Mouse (Mus musculus): ENCODE measurements at regions not wholly inside any gene's neighbourhood (a gene's known extent, or its start where the extent isn't known, plus 50 kb on each side); places are given as distances from the start of the nearest gene placed in this dataset.

DNA sequence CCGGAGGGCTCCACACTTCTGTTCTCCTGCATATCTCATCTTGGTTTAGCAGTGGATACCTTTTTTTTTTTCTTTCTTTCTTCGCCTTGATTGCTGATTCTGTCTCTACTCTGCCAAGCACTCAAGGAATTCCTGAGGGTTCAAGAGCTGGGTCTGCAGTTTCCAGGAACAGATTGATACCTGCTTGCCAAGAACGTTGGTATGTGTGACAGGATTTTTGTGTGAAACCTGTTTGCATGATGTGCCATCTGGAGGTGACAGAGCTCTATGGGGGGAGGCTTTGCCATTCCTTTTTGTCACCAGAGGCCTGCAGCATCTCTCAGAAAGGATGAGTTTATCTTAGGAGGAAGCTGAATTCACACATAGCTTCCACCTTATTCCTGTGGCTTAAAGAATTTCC, 255.6 kb upstream of the Tas2r119 start:
- Histone ChIP-seq H3K4me2 (no peak overlapping the region), H3K9ac (no peak overlapping the region), H3K36me3 (no peaks in the 10 kb centered on the region), H3K4me3 (no peak overlapping the region), H3K9me3 (peaks cover 4% of the 10 kb centered on the region), H3K27me3 (replicated peaks) (no peaks in the 10 kb centered on the region), H3K27ac (replicated peaks) (no peak overlapping the region), H3K4me1 (no peaks in the 10 kb centered on the region)
- no peak for ATAC-seq (ENCODE audit: extremely low read depth, insufficient number of reproducible peaks, low FRiP score, low TSS enrichment)
- WGBS: 43% methylated on average over 3 of the region's 3 CpGs

DNA sequence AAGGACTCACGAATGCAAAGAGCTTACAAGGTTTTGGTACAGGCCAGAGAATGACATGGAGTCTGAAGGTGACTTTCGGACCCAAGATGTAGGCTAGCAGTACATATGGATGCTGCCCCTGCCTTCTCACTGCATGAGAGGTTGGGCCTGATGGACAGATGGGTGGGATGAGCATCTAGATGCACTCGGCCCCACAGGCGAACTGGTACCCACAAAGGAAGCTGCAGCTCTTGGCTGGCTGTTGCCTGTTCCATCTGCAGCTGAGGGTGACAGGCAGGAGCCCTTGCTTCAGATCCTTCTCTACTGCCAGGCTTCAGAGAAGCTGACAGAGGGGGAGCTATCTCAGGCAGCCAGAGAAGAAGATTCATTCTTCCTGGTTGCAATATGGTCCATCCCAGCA, 216.8 kb upstream of the Tas2r119 start:
- 73% methylated on average over 4 of the region's 4 CpGs for WGBS
- no peak overlapping the region for H3K9ac ChIP-seq
- H3K4me3 ChIP-seq: no peak overlapping the region
- no peaks in the 10 kb centered on the region for H3K27me3 ChIP-seq (replicated peaks)
- H3K4me1 ChIP-seq: no peaks in the 10 kb centered on the region
- ATAC-seq (ENCODE audit: extremely low read depth, insufficient number of reproducible peaks, low FRiP score, low TSS enrichment): no peak
- no peaks in the 10 kb centered on the region for H3K9me3 ChIP-seq
- no peaks in the 10 kb centered on the region for H3K36me3 ChIP-seq
- no peak overlapping the region for H3K4me2 ChIP-seq
- no peak overlapping the region for H3K27ac ChIP-seq (replicated peaks)

DNA sequence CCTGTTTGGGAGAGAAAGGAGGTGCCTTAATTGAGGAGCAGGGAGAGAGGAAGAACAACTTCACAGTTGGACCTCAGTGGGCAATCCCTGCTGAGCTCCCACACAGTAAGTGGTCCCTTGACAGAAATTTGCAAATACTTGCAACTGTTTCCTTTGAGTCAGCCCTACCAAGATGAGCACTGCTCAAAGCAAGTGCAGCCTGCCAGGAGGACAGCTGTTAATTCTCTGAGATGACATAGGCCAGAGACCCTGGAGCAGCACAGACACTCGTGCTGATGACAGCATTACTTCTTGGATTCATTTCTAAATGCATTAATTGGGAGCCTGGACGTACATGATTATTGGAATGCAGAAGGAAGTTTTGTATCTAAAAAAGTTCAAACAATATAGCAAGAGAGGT, 215.1 kb upstream of the Tas2r119 start:
- Histone ChIP-seq H3K36me3 (no peaks in the 10 kb centered on the region), H3K9me3 (no peaks in the 10 kb centered on the region), H3K4me2 (no peak overlapping the region), H3K9ac (no peak overlapping the region), H3K27me3 (replicated peaks) (no peaks in the 10 kb centered on the region), H3K4me3 (no peak overlapping the region), H3K27ac (replicated peaks) (no peak overlapping the region), H3K4me1 (no peaks in the 10 kb centered on the region)
- ATAC-seq (ENCODE audit: extremely low read depth, insufficient number of reproducible peaks, low FRiP score, low TSS enrichment): no peak
- WGBS: 34% methylated on average over 2 of the region's 2 CpGs

DNA sequence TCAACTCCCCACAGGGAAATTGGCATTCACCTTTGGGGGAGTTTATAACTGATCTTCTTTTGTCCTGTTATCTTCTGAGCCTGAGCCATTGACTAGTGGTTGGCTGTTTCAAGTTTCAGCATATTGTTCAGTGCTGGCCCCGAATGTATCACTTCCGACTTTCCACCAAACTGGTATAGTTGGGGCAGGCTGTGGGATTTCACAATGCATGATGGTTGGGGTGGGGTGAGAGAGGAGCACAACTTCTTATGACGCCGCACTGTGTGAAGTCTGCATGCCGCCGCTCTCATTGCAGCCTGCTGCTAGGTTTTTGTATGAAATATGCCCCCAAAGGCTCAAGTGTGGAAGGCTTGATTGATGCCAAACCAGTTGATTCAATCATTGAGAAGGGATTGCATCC, 212.2 kb upstream of the Tas2r119 start:
- no peak overlapping the region for H3K4me3 ChIP-seq
- no peak overlapping the region for H3K9ac ChIP-seq
- no peaks in the 10 kb centered on the region for H3K27me3 ChIP-seq (replicated peaks)
- no peak overlapping the region for H3K4me2 ChIP-seq
- no peak for ATAC-seq (ENCODE audit: extremely low read depth, insufficient number of reproducible peaks, low FRiP score, low TSS enrichment)
- H3K27ac ChIP-seq (replicated peaks): no peak overlapping the region
- no peaks in the 10 kb centered on the region for H3K9me3 ChIP-seq
- no peaks in the 10 kb centered on the region for H3K4me1 ChIP-seq
- no peaks in the 10 kb centered on the region for H3K36me3 ChIP-seq
- 84% methylated on average over 6 of the region's 6 CpGs for WGBS

DNA sequence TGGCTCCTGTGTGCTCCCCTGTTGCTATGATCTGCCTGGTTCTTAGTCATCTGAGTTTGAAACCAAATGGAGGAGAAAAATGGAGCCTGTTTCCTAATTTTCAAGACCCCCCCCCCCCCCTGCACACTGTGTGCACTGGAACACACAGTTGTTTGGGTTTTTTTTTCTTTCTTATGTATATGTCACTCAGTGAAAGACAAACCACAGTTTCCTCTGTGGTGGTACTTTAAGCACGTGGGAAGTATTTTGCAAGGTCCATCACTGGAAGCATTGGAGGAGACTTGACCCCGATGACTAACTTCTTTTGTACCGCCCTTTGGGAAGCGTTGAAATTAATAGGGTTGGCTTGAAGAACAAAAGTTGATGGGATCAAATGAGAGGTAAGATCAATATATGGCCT, 211.5 kb upstream of the Tas2r119 start:
- H3K4me1 ChIP-seq: no peaks in the 10 kb centered on the region
- H3K9me3 ChIP-seq: no peaks in the 10 kb centered on the region
- H3K27ac ChIP-seq (replicated peaks): no peak overlapping the region
- no peak overlapping the region for H3K4me2 ChIP-seq
- 82% methylated on average over 4 of the region's 4 CpGs for WGBS
- no peak overlapping the region for H3K4me3 ChIP-seq
- H3K36me3 ChIP-seq: no peaks in the 10 kb centered on the region
- ATAC-seq (ENCODE audit: extremely low read depth, insufficient number of reproducible peaks, low FRiP score, low TSS enrichment): no peak
- no peaks in the 10 kb centered on the region for H3K27me3 ChIP-seq (replicated peaks)
- no peak overlapping the region for H3K9ac ChIP-seq

DNA sequence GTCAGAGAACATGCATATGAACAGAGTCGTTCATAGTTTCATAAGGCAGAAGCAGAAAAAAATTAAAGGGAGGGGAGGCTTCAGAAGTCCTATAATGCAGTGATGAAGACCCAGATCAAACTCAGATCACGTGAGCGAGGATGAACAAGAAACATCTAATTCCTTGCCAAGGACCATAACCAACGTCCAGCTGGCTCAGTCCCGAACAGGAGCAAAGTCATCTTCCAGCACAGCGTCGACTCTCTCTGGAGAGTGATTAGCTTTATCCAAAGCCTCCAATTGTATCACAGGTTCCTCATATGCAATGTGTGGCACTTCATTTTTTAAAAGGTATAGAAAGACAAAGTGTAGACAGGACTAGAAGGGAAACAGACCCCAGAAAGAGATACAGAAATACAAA, 204.2 kb upstream of the Tas2r119 start:
- 78% methylated on average over 7 of the region's 7 CpGs for WGBS
- H3K27ac ChIP-seq (replicated peaks): no peak overlapping the region
- ATAC-seq (ENCODE audit: extremely low read depth, insufficient number of reproducible peaks, low FRiP score, low TSS enrichment): no peak

DNA sequence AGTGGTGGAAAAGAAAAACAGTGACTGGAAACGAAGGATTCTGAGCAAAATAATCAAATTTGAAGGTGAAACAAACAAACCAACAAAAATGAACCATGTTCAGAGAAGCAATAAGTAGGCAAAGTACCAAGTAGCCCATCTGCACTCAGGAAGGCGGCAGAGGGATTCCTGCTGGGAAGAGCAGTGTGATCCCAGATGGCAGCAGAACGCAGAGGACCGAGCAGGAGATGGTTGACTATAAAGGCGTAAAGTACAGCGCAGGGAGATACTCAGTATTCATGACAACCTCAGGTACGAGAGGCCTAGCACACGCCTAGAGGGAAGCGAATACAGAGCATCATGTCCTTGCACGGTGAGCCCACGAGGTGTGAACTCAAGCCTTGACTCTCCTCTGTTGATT, 203.2 kb upstream of the Tas2r119 start:
- Histone ChIP-seq H3K4me3 (no peak overlapping the region), H3K4me1 (no peaks in the 10 kb centered on the region), H3K4me2 (no peak overlapping the region), H3K9ac (no peak overlapping the region), H3K36me3 (no peaks in the 10 kb centered on the region), H3K9me3 (no peaks in the 10 kb centered on the region), H3K27ac (replicated peaks) (no peak overlapping the region), H3K27me3 (replicated peaks) (no peaks in the 10 kb centered on the region)
- WGBS: 77% methylated on average over 11 of the region's 11 CpGs
- no peak for ATAC-seq (ENCODE audit: extremely low read depth, insufficient number of reproducible peaks, low FRiP score, low TSS enrichment)

More for the DNA sequence above, 204.2 kb upstream of the Tas2r119 start:
- H3K36me3 ChIP-seq: no peaks in the 10 kb centered on the region
- no peak overlapping the region for H3K9ac ChIP-seq
- no peak overlapping the region for H3K4me2 ChIP-seq
- no peaks in the 10 kb centered on the region for H3K9me3 ChIP-seq
- H3K4me1 ChIP-seq: no peaks in the 10 kb centered on the region
- H3K27me3 ChIP-seq (replicated peaks): no peaks in the 10 kb centered on the region
- H3K4me3 ChIP-seq: no peak overlapping the region

DNA sequence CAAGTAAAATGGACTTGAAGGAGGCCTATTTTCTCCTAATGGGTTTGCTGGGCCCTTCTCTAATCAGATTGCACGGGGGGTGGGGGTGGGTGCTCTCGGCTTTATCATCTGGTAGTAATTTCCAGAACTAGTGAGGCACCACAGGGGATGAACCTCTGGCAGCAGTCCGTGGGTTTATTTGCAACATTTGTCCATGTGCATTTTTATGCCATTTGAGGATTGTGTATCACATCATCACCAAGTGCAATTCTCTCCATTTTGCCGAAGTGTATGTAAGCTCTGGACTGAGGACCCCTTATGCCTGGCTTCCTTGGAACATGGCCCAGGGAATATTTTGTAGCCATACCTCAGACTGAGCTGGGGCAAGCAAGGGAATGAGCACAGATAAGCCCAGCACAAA, 200.6 kb upstream of the Tas2r119 start:
- 41% methylated on average over 4 of the region's 4 CpGs for WGBS
- Histone ChIP-seq H3K27ac (replicated peaks) (no peak overlapping the region), H3K4me3 (no peak overlapping the region), H3K4me2 (no peak overlapping the region), H3K36me3 (no peaks in the 10 kb centered on the region), H3K9me3 (no peaks in the 10 kb centered on the region), H3K27me3 (replicated peaks) (no peaks in the 10 kb centered on the region), H3K9ac (no peak overlapping the region), H3K4me1 (no peaks in the 10 kb centered on the region)
- no peak for ATAC-seq (ENCODE audit: extremely low read depth, insufficient number of reproducible peaks, low FRiP score, low TSS enrichment)

DNA sequence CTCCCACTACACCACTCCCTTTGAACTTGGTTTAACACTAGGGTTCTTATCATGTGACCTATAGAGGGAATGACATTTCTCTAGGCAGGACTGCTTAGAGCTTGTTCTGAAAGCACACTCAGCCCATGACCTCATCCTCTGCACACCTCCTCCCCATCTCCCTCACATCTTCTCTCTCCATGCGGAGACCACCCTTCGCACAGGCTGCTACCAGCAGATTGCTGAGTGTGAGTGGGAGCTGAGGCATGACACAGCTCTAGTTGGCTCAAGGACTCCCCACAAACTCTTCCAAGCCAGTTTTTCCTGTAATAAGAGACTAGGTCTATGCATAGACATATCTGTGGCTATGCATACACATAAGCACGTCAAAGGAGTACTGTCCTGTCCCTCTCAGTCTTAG, 199.5 kb upstream of the Tas2r119 start:
- no peak for ATAC-seq (ENCODE audit: extremely low read depth, insufficient number of reproducible peaks, low FRiP score, low TSS enrichment)
- H3K27ac ChIP-seq (replicated peaks): no peak overlapping the region
- H3K4me3 ChIP-seq: no peak overlapping the region
- WGBS: 60% methylated on average over 3 of the region's 3 CpGs
- H3K4me2 ChIP-seq: no peak overlapping the region
- no peaks in the 10 kb centered on the region for H3K4me1 ChIP-seq
- H3K9me3 ChIP-seq: no peaks in the 10 kb centered on the region
- H3K9ac ChIP-seq: no peak overlapping the region
- H3K27me3 ChIP-seq (replicated peaks): no peaks in the 10 kb centered on the region
- no peaks in the 10 kb centered on the region for H3K36me3 ChIP-seq

DNA sequence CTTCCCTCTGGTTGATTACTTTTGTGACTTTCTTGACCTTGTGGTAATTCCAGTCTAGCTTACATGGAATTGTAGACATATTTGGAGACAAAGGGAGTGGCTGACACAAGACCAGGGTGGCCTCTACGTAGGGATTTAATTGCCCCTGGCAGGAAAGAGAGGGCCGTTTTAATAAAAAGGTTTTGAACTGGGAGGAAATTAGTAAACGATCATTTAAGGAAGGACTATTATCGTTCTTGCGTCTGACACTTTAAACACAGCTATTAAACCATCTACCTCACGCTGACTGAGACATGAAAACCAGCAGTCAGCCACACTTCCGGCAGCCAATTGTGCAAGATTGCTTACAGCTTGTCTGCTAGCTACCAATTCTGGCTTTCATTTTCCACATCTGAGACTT, 197.1 kb upstream of the Tas2r119 start:
- Histone ChIP-seq H3K9ac (no peak overlapping the region), H3K4me2 (no peak overlapping the region), H3K27me3 (replicated peaks) (no peaks in the 10 kb centered on the region), H3K4me1 (no peaks in the 10 kb centered on the region), H3K9me3 (no peaks in the 10 kb centered on the region), H3K27ac (replicated peaks) (no peak overlapping the region), H3K36me3 (no peaks in the 10 kb centered on the region), H3K4me3 (no peak overlapping the region)
- WGBS: 68% methylated on average over 7 of the region's 7 CpGs
- ATAC-seq (ENCODE audit: extremely low read depth, insufficient number of reproducible peaks, low FRiP score, low TSS enrichment): no peak

DNA sequence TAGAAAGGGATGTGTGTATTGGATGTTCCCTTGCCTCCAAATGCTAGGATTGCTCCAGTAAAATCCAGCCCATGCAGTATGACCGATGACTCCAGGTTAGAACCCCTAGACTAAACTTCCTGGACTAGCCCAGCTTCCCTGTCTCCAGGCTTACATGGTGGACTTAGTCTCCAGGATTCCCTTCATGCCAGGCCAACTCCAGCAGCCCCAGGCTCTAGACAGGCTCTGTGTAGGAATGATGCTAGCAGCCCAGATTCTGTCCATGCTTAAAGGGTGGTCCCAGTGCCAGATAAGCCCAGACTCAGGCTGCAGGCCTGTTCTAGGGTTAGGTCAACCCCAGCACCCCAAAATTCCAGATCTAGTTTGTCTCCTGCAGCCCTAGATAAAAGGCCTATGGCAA, 196.3 kb upstream of the Tas2r119 start:
- no peak overlapping the region for H3K27ac ChIP-seq (replicated peaks)
- 96% methylated on average over 1 of the region's 1 CpGs for WGBS
- no peak overlapping the region for H3K4me3 ChIP-seq
- no peaks in the 10 kb centered on the region for H3K36me3 ChIP-seq
- no peaks in the 10 kb centered on the region for H3K27me3 ChIP-seq (replicated peaks)
- no peak overlapping the region for H3K9ac ChIP-seq
- no peak for ATAC-seq (ENCODE audit: extremely low read depth, insufficient number of reproducible peaks, low FRiP score, low TSS enrichment)
- H3K4me2 ChIP-seq: no peak overlapping the region
- H3K4me1 ChIP-seq: no peaks in the 10 kb centered on the region
- no peaks in the 10 kb centered on the region for H3K9me3 ChIP-seq

DNA sequence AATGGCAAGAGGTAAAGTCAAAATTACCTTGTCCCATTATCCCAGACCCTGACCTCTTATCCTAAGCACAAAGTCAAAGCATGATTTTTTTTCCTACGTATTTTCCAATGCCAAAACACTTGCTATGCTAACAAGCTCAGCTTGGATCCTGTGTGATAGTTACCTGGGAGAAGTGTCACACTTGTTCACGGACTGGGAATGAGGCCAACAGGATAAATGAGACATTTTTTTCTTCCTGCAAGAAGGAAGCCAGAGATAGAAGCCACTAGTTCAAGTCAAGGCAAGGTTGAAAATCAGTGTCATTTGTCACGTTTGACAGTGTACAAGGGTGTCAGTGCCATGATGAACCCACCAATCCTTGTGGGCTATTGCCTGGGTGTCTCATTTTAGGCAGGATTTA, 189.8 kb upstream of the Tas2r119 start:
- Histone ChIP-seq H3K4me3 (no peak overlapping the region), H3K9ac (no peak overlapping the region), H3K36me3 (no peaks in the 10 kb centered on the region), H3K27ac (replicated peaks) (no peak overlapping the region), H3K4me1 (no peaks in the 10 kb centered on the region), H3K27me3 (replicated peaks) (no peaks in the 10 kb centered on the region), H3K4me2 (no peak overlapping the region), H3K9me3 (no peaks in the 10 kb centered on the region)
- no peak for ATAC-seq (ENCODE audit: extremely low read depth, insufficient number of reproducible peaks, low FRiP score, low TSS enrichment)
- WGBS: 54% methylated on average over 3 of the region's 3 CpGs

DNA sequence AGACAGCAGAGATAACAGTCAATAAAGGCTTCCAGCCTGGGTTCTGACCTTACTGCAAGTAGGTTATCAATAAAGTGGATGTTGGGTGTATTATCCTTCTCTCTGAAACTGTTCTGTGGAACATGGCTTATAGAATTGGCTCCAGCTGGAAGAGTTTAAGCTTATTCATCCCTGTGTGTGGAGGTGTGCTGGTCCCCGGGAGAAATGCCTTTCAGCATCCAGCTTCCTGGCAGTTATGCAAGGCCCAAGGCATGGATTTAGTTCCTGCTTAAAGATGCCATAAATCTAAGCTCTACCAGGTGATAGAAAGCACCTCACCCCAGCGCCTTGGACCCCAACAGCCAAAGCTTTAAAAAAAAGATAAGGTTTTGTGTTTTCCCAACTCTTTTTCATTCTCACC, 188.0 kb upstream of the Tas2r119 start:
- Histone ChIP-seq H3K9ac (no peak overlapping the region), H3K36me3 (no peaks in the 10 kb centered on the region), H3K27ac (replicated peaks) (no peak overlapping the region), H3K9me3 (no peaks in the 10 kb centered on the region), H3K4me1 (no peaks in the 10 kb centered on the region), H3K27me3 (replicated peaks) (no peaks in the 10 kb centered on the region), H3K4me2 (no peak overlapping the region), H3K4me3 (no peak overlapping the region)
- WGBS: 75% methylated on average over 2 of the region's 2 CpGs
- no peak for ATAC-seq (ENCODE audit: extremely low read depth, insufficient number of reproducible peaks, low FRiP score, low TSS enrichment)

Measured in heart, embryonic 13.5 days (tissue).